Mouse (Mus musculus) 3134 (cell line): ENCODE data around the gene Olfr136.

Experiments
- DNase-seq: peaks from one replicate; pipeline ENCODE4 v3.0.0-alpha.2; 2011; ENCODE audit warnings: low spot score; ENCODE audit not compliant: insufficient read length; ENCODE audit errors: extremely low read depth

Olfr136 gene

DNA sequence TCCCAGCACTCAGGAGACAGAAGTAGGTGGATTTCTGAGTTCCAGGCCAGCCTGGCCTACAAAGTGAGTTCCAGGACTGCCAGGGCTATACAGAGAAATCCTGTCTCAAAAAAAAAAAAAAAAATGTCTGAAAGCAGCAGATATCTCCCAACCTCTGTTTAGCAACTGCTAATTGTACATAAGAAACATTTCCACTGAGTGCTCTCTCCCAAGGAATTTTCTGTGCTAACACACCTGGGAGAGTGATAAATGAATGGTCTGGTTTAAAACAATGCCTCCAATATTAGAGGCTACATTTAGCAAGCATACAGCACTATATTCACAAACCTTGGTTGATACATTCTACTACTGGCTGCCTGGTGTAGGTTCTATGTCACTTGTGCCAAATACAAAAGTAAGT, at the start of gene Olfr136:
Gene Olfr136 (plus strand): TSS at position 301 of the 400 bp plus-strand sequence.
- no peak for DNase-seq

DNA sequence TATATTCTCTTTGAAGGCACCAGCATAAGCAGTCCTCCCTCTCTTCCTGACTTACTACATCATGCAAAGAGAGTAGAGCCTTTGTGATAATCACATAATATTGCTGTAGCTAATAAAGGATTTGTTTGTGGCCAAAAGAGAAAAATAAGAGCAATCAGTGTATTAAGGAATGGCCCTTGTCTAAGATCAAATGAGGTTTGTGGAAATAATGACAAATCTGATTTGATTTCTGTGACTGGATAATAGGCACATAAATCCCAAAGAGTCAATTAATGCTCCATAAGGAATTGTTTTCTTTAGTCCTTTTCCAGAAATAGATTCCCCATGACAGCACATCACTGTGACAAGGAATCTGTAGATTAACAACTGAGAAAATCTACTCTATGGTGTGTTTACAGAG, 22.2 kb upstream of the Olfr136 start, which contains the start of gene Olfr137:
Gene Olfr137 (minus strand): TSS at position 101 of the 400 bp plus-strand sequence.
- DNase-seq = no peak
